19 mouse cellular contexts compared by ENCODE assay signal in genomic region chr4:46986054-46986453, GRCm38 (mm10). TPM values are rescaled to one million over a fixed set of nuclear protein-coding genes. Genes with fewer than 3 reads are reported as not detected.
"Had no signal": no experiment of that assay in that cellular context is flagged by ENCODE, and none has a peak within 500 bp of the region (broad histone marks: within the 10 kb centered on the region; RNA-seq: fewer than 3 reads in every experiment).

No protein-coding gene starts in this region.

- H3K27me3 ChIP-seq: midbrain, embryonic 15.5 days had no signal

- DNase-seq: kidney, adult 9 months; kidney, postnatal 10 days; layer of hippocampus, adult 9-11 months; layer of hippocampus, postnatal 36 days; lung, embryonic 14.5 days; lung, postnatal 10 days; lung, postnatal 4 days; right cerebral cortex, postnatal 14 days; thymus, adult 2 months; thymus, postnatal 25 days had no signal

- H3K9me3 ChIP-seq: limb, embryonic 13.5 days; midbrain, embryonic 15.5 days; neural tube, embryonic 13.5 days; stomach, embryonic 15.5 days had no signal

- H3K36me3 ChIP-seq: limb, embryonic 13.5 days; midbrain, embryonic 15.5 days; neural tube, embryonic 13.5 days; stomach, embryonic 15.5 days had no signal

- H3K27ac ChIP-seq: limb, embryonic 13.5 days; midbrain, embryonic 15.5 days; neural tube, embryonic 13.5 days; stomach, embryonic 15.5 days had no signal

- H3K4me2 ChIP-seq: limb, embryonic 13.5 days; liver, embryonic 11.5 days; lung, embryonic 14.5 days; midbrain, embryonic 11.5 days; midbrain, embryonic 15.5 days; neural tube, embryonic 13.5 days; stomach, embryonic 15.5 days had no signal

- H3K9ac ChIP-seq: limb, embryonic 13.5 days; lung, embryonic 14.5 days; midbrain, embryonic 15.5 days; stomach, embryonic 15.5 days had no signal

- ATAC-seq: midbrain, embryonic 15.5 days had no signal

- H3K4me3 ChIP-seq: limb, embryonic 13.5 days; midbrain, embryonic 15.5 days; neural tube, embryonic 13.5 days; stomach, embryonic 15.5 days had no signal

RNA-seq across cellular contexts. Expression of gene Gabbr2, which starts 5.6 kb away (rescaled TPM):
- total RNA-seq: megakaryocyte, adult 5-6 weeks; monocyte, adult 5-6 weeks had no signal
- polyA plus RNA-seq: lung, embryonic 14.5 days; spleen, adult 2 months had no signal
